In genomic region chr2:76324463-76324862, GRCm38 (mm10) we compare ENCODE assay signal across 27 mouse cellular contexts. TPM values are rescaled to one million over a fixed set of nuclear protein-coding genes. Genes with fewer than 3 reads are reported as not detected.
DNase-seq lines count a peak whose midpoint lies in the region; ATAC-seq and TF ChIP-seq lines count a peak whose summit lies in the region.
"Had no signal": no experiment of that assay in that cellular context is flagged by ENCODE, and none has a peak within 500 bp of the region (broad histone marks: within the 10 kb centered on the region; RNA-seq: fewer than 3 reads in every experiment).

No protein-coding gene starts in this region.

- no peak overlapping the region for H3K4me2 ChIP-seq in midbrain, embryonic 11.5 days
- no peak overlapping the region for H3K4me2 ChIP-seq in midbrain, embryonic 13.5 days (replicated peaks)
- H3K4me2 ChIP-seq in limb, embryonic 14.5 days (replicated peaks; ENCODE audit: low read depth, low read length, severe bottlenecking) = no peak overlapping the region
- H3K4me2 ChIP-seq: embryonic facial prominence, embryonic 12.5 days; forebrain, embryonic 13.5 days; forebrain, embryonic 15.5 days had no signal

- H3K4me3 ChIP-seq in midbrain, embryonic 11.5 days (ENCODE audit: low read depth, low read length) = no peak overlapping the region
- no peak overlapping the region for H3K4me3 ChIP-seq in midbrain, embryonic 13.5 days (replicated peaks)
- H3K4me3 ChIP-seq in limb, embryonic 14.5 days (replicated peaks; ENCODE audit: low read length) = no peak overlapping the region
- H3K4me3 ChIP-seq: embryonic facial prominence, embryonic 10.5 days; embryonic facial prominence, embryonic 12.5 days; forebrain, embryonic 13.5 days; forebrain, embryonic 15.5 days had no signal

- no peaks in the 10 kb centered on the region for H3K36me3 ChIP-seq in midbrain, embryonic 11.5 days (ENCODE audit: control insufficient read depth, insufficient read depth, low read length)
- H3K36me3 ChIP-seq in midbrain, embryonic 13.5 days = no peaks in the 10 kb centered on the region
- H3K36me3 ChIP-seq in limb, embryonic 14.5 days (ENCODE audit: control insufficient read depth, insufficient read depth, low read length) = no peaks in the 10 kb centered on the region
- H3K36me3 ChIP-seq: embryonic facial prominence, embryonic 10.5 days; embryonic facial prominence, embryonic 12.5 days; forebrain, embryonic 15.5 days; G1E had no signal

- no peak overlapping the region for H3K9ac ChIP-seq in midbrain, embryonic 11.5 days (ENCODE audit: low read length)
- H3K9ac ChIP-seq in midbrain, embryonic 13.5 days (replicated peaks) = no peak overlapping the region
- H3K9ac ChIP-seq in limb, embryonic 14.5 days (ENCODE audit: low read depth, low read length, severe bottlenecking) = no peak overlapping the region
- H3K9ac ChIP-seq: embryonic facial prominence, embryonic 12.5 days; forebrain, embryonic 13.5 days; forebrain, embryonic 15.5 days had no signal

- intact Hi-C loops in heart, postnatal 14 days (cut with DNase I) = no loop called here

- TF ChIP-seq POLR2A in limb, embryonic 14.5 days (IDR thresholded peaks at IDR 0.05; ENCODE audit: borderline replicate concordance, extremely low read depth, insufficient read depth, insufficient read length) = no peak

- 84% methylated on average over 5 of the region's 5 CpGs for WGBS in midbrain, embryonic 11.5 days
- 86% methylated on average over 5 of the region's 5 CpGs for WGBS in midbrain, embryonic 13.5 days
- WGBS in limb, embryonic 14.5 days = 81% methylated on average over 5 of the region's 5 CpGs

- no peak overlapping the region for H3K27ac ChIP-seq in midbrain, embryonic 11.5 days (ENCODE audit: low read depth, low read length)
- no peak overlapping the region for H3K27ac ChIP-seq in midbrain, embryonic 13.5 days
- no peak overlapping the region for H3K27ac ChIP-seq in limb, embryonic 14.5 days (replicated peaks; ENCODE audit: low read depth, low read length)
- H3K27ac ChIP-seq: embryonic facial prominence, embryonic 10.5 days; embryonic facial prominence, embryonic 12.5 days; forebrain, embryonic 13.5 days; forebrain, embryonic 15.5 days had no signal

- H3K4me1 ChIP-seq in midbrain, embryonic 11.5 days (ENCODE audit: control insufficient read depth, insufficient read depth, low read length) = peaks cover 5% of the 10 kb centered on the region; the same call in 1 of the 2 replicates
- H3K4me1 ChIP-seq in midbrain, embryonic 13.5 days (replicated peaks) = no peaks in the 10 kb centered on the region
- no peaks in the 10 kb centered on the region; the same call in 1 of the 2 replicates for H3K4me1 ChIP-seq in limb, embryonic 14.5 days (ENCODE audit: control insufficient read depth, insufficient read depth, low read length)
- H3K4me1 ChIP-seq: embryonic facial prominence, embryonic 12.5 days; forebrain, embryonic 13.5 days; forebrain, embryonic 15.5 days had no signal

- peak; percentile 57 for DNase-seq in heart, adult 11 months
- no peak for DNase-seq in heart, postnatal 14 days
- peak; percentile 28 for DNase-seq in midbrain, embryonic 11.5 days (ENCODE audit: low spot score, missing footprints)
- peak; percentile 8 for DNase-seq in limb, embryonic 14.5 days (ENCODE audit: low spot score)
- DNase-seq: adrenal gland, adult 8-10 months; adrenal gland, postnatal 14 days; adrenal gland, postnatal 36 days; B cell, adult 2 months; cerebellum, adult 11-12 months; cerebellum, adult 2 months; cerebellum, adult 9-10 months; cerebellum, postnatal 10 days; cerebellum, postnatal 25 days had no signal

- no peak for ATAC-seq in midbrain, embryonic 11.5 days (ENCODE audit: low FRiP score)
- no peak for ATAC-seq in midbrain, embryonic 13.5 days
- peak; percentile 23; the same call in 1 of the 2 replicates for ATAC-seq in limb, embryonic 14.5 days (ENCODE audit: low FRiP score, low read depth)
- ATAC-seq: activated CD4-positive, CD25-positive, alpha-beta regulatory T cell, adult 4 months; CD4-positive, CD25-positive, alpha-beta regulatory T cell, adult 4 months; forebrain, embryonic 13.5 days; forebrain, embryonic 15.5 days; Patski had no signal

- no peaks in the 10 kb centered on the region for H3K9me3 ChIP-seq in midbrain, embryonic 11.5 days (ENCODE audit: control insufficient read depth, low read length)
- H3K9me3 ChIP-seq in midbrain, embryonic 13.5 days = no peaks in the 10 kb centered on the region
- H3K9me3 ChIP-seq in limb, embryonic 14.5 days (ENCODE audit: control insufficient read depth, low read length) = no peaks in the 10 kb centered on the region
- H3K9me3 ChIP-seq: embryonic facial prominence, embryonic 10.5 days; embryonic facial prominence, embryonic 12.5 days; forebrain, embryonic 13.5 days; forebrain, embryonic 15.5 days; G1E had no signal

- H3K27me3 ChIP-seq in midbrain, embryonic 11.5 days (ENCODE audit: control insufficient read depth, insufficient read depth, low read length) = no peaks in the 10 kb centered on the region
- no peaks in the 10 kb centered on the region for H3K27me3 ChIP-seq in midbrain, embryonic 13.5 days
- no peaks in the 10 kb centered on the region for H3K27me3 ChIP-seq in limb, embryonic 14.5 days (ENCODE audit: control insufficient read depth, insufficient read depth, low read length)
- H3K27me3 ChIP-seq: CH12.LX; embryonic facial prominence, embryonic 12.5 days; forebrain, embryonic 13.5 days; forebrain, embryonic 15.5 days had no signal

RNA-seq across cellular contexts. Expression of gene Pde11a, which starts 14.1 kb away (rescaled TPM):
- under 1 TPM; 0.29 TPM for total RNA-seq in heart, postnatal 14 days (2021)
- polyA plus RNA-seq in midbrain, embryonic 11.5 days (2014; fragmentation: Nextera tagmentation; extraction: Ambion mirVana) = 0.12 TPM in 1 of 2 replicates, not detected in the other
- 0.44 and 0.86 TPM in 2 replicates for polyA plus RNA-seq in midbrain, embryonic 13.5 days (2015; fragmentation: Nextera tagmentation; extraction: Ambion mirVana)
- polyA plus RNA-seq in limb, embryonic 14.5 days (2012; rRNA removed) = 0.58 and 0.72 TPM in 2 replicates
- polyA plus RNA-seq in limb, embryonic 14.5 days (2014; fragmentation: Nextera tagmentation; extraction: Ambion mirVana) = 0.33 and 1.1 TPM in 2 replicates

RNA-seq across cellular contexts. Expression of gene Cyct, which starts 35.8 kb away (rescaled TPM):
- total RNA-seq in heart, postnatal 14 days (2021) = not detected
- polyA plus RNA-seq in midbrain, embryonic 11.5 days (2014; fragmentation: Nextera tagmentation; extraction: Ambion mirVana) = not detected in 2 replicates
- polyA plus RNA-seq in midbrain, embryonic 13.5 days (2015; fragmentation: Nextera tagmentation; extraction: Ambion mirVana) = not detected in 2 replicates
- polyA plus RNA-seq in limb, embryonic 14.5 days (2012; rRNA removed) = 0.13 and 0.14 TPM in 2 replicates
- polyA plus RNA-seq in limb, embryonic 14.5 days (2014; fragmentation: Nextera tagmentation; extraction: Ambion mirVana) = 0.30 TPM in 1 of 2 replicates, not detected in the other
- total RNA-seq: adrenal gland, adult 18-20 months; adrenal gland, adult 8-10 months; adrenal gland, postnatal 14 days; adrenal gland, postnatal 36 days; CH12.LX; G1E had no signal
- polyA plus RNA-seq: activated CD4-positive, CD25-positive, alpha-beta regulatory T cell, adult 4 months; CD4-positive, CD25-positive, alpha-beta regulatory T cell, adult 4 months; cerebellum, adult 2 months; cortical plate, adult 2 months; embryonic facial prominence, embryonic 10.5 days; embryonic facial prominence, embryonic 12.5 days; embryonic facial prominence, embryonic 14.5 days; forebrain, embryonic 11.5 days; forebrain, embryonic 13.5 days; G1E; Patski had no signal

RNA-seq across cellular contexts. Expression of gene Rbm45, which starts 45.3 kb away (rescaled TPM):
- total RNA-seq in heart, postnatal 14 days (2021) = 10 to 100 TPM; 21.6 to 24.3 TPM
- 17.3 and 17.5 TPM in 2 replicates for polyA plus RNA-seq in midbrain, embryonic 11.5 days (2014; fragmentation: Nextera tagmentation; extraction: Ambion mirVana)
- polyA plus RNA-seq in midbrain, embryonic 13.5 days (2015; fragmentation: Nextera tagmentation; extraction: Ambion mirVana) = 24.0 and 24.7 TPM in 2 replicates
- 24.9 and 31.2 TPM in 2 replicates for polyA plus RNA-seq in limb, embryonic 14.5 days (2012; rRNA removed)
- polyA plus RNA-seq in limb, embryonic 14.5 days (2014; fragmentation: Nextera tagmentation; extraction: Ambion mirVana) = 14.8 and 16.8 TPM in 2 replicates

Comparison
In these comparisons a context has a peak if more than half of its experiments do, and no peak if none do; other contexts are left out.
1. DNase-seq: peak in heart, adult 11 months (single experiment), midbrain, embryonic 11.5 days (single experiment) and limb, embryonic 14.5 days (single experiment); none in heart, postnatal 14 days (0 of 2).